Comparison of ENCODE assay signal across 35 mouse cellular contexts in the genomic region with DNA sequence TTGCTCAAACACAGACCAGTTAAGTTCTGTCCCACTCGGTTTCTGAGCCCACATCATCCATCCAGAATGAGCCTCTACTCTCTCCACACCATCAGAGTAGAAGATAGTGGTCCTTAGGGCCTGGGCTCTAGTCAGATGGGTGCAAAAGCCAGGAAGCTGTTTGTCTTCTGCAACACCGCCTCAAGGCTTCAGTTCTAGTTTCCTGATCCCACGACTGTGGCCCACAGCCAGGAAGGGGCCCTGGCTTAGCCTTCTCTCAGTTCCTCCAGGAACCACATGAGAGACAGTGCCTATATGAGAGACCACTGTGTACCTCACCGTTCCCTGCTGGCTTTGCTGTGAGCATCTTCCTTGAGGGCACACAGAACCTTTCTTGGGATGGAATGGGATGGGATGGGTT. TPM values are rescaled to one million over a fixed set of nuclear protein-coding genes. Genes with fewer than 3 reads are reported as not detected.
DNase-seq lines count a peak whose midpoint lies in the region; ATAC-seq and TF ChIP-seq lines count a peak whose summit lies in the region.
"Had no signal": no experiment of that assay in that cellular context is flagged by ENCODE, and none has a peak within 500 bp of the region (broad histone marks: within the 10 kb centered on the region; RNA-seq: fewer than 3 reads in every experiment).

No protein-coding gene starts in this region.

- no peak overlapping the region for H3K4me2 ChIP-seq in liver, embryonic 16.5 days (ENCODE audit: low read depth, low read length)
- H3K4me2 ChIP-seq in liver, embryonic 12.5 days: no peak overlapping the region
- H3K4me2 ChIP-seq: embryonic facial prominence, embryonic 15.5 days; forebrain, embryonic 12.5 days; heart, embryonic 13.5 days; intestine, embryonic 15.5 days; liver, embryonic 15.5 days; lung, embryonic 15.5 days; midbrain, embryonic 15.5 days; neural tube, embryonic 12.5 days had no signal

- ATAC-seq in liver, embryonic 16.5 days (ENCODE audit: low read depth): 0 out of 2 replicates have a peak, but pooled peaks have one; percentile 9
- no peak for ATAC-seq in liver, embryonic 12.5 days
- ATAC-seq in megakaryocyte, adult 5-6 weeks (ENCODE audit: poor library complexity, severe bottlenecking): peak; percentile 88
- ATAC-seq: activated CD4-positive, CD25-positive, alpha-beta regulatory T cell, adult 4 months; forebrain, postnatal 0 days; hindbrain, postnatal 0 days; intestine, embryonic 15.5 days; midbrain, embryonic 15.5 days had no signal

- H3K79me2 ChIP-seq in MEL (ENCODE audit: control insufficient read depth, insufficient read depth, low read length, poor library complexity): no peaks in the 10 kb centered on the region

- H3K9ac ChIP-seq in liver, embryonic 16.5 days (ENCODE audit: low read depth, low read length): no peak overlapping the region
- H3K9ac ChIP-seq in liver, embryonic 12.5 days: no peak overlapping the region
- no peak overlapping the region for H3K9ac ChIP-seq in MEL (ENCODE audit: control insufficient read depth, low read depth, low read length, poor library complexity, severe bottlenecking)
- H3K9ac ChIP-seq: embryonic facial prominence, embryonic 15.5 days; forebrain, embryonic 12.5 days; forebrain, postnatal 0 days; heart, embryonic 13.5 days; intestine, embryonic 15.5 days; liver, embryonic 15.5 days; lung, embryonic 15.5 days; midbrain, embryonic 15.5 days; neural tube, embryonic 12.5 days had no signal

- no peak overlapping the region for H3K27ac ChIP-seq in liver, embryonic 16.5 days (ENCODE audit: low read length)
- no peak overlapping the region for H3K27ac ChIP-seq in liver, embryonic 12.5 days
- H3K27ac ChIP-seq in MEL (ENCODE audit: control insufficient read depth, low read depth, low read length): peak overlapping the region; percentile 9; the same call in 1 of the 2 replicates
- H3K27ac ChIP-seq: forebrain, embryonic 12.5 days; heart, adult 2 months; heart, embryonic 13.5 days; hindbrain, embryonic 10.5 days; hindbrain, postnatal 0 days; intestine, embryonic 15.5 days; liver, embryonic 15.5 days; lung, embryonic 15.5 days; midbrain, embryonic 10.5 days; midbrain, embryonic 15.5 days; neural tube, embryonic 12.5 days had no signal

- no peak for TF ChIP-seq RAD21 in MEL (IDR thresholded peaks at IDR 0.05; ENCODE audit: low read depth, low read length)

- TF ChIP-seq CTCF in MEL (IDR thresholded peaks at IDR 0.05 in 2 of 3, conservative IDR thresholded peaks at IDR 0.05 in 1 of 3; ENCODE audit: control insufficient read depth in 1 of 3, insufficient read depth in 1 of 3, low read depth in 2 of 3, low read length in 3 of 3, poor library complexity in 1 of 3, severe bottlenecking in 1 of 3): no peak

- H3K4me1 ChIP-seq in liver, embryonic 16.5 days (ENCODE audit: control insufficient read depth, low read depth, low read length): no peaks in the 10 kb centered on the region
- no peaks in the 10 kb centered on the region for H3K4me1 ChIP-seq in liver, embryonic 12.5 days
- H3K4me1 ChIP-seq in MEL (ENCODE audit: control insufficient read depth in 1 of 2, insufficient read depth in 2 of 2, low read length in 2 of 2): peaks cover 11 to 24% of the 10 kb centered on the region in 2 experiments
- H3K4me1 ChIP-seq: forebrain, embryonic 12.5 days; hindbrain, embryonic 10.5 days; midbrain, embryonic 10.5 days; midbrain, embryonic 15.5 days; neural tube, embryonic 12.5 days had no signal

- no peak for TF ChIP-seq EP300 in MEL (IDR thresholded peaks at IDR 0.05; ENCODE audit: low read depth in 1 of 2, low read length in 2 of 2)

- DNase-seq in A20 (ENCODE audit: low read depth, low spot score) (peak; percentile 52), MEL (ENCODE audit: low read depth, low spot score) (peak; percentile 53)
- no peak for DNase-seq in left cerebral cortex, adult 9 months (ENCODE audit: low spot score in 2 of 2)
- no peak for DNase-seq in embryo, embryonic 11 days
- DNase-seq in embryo, embryonic 10.5 days (ENCODE audit: low spot score): no peak
- DNase-seq: adrenal gland, adult 8-10 months; cerebellum, adult 11 months; cerebellum, adult 9-10 months; cerebellum, postnatal 36 days; forebrain, postnatal 0 days; gastrocnemius, postnatal 14 days; heart, adult 2 months; heart, postnatal 10 days; kidney, adult 8-10 months; kidney, postnatal 10 days; layer of hippocampus, postnatal 36 days; liver; lung, postnatal 36 days; right cerebral cortex, adult 18-20 months; thymus, adult 2 months had no signal

- TF ChIP-seq POLR2A in MEL (IDR thresholded peaks at IDR 0.05; ENCODE audit: control insufficient read depth in 1 of 2, insufficient read depth in 1 of 2, low read depth in 1 of 2, low read length in 2 of 2, poor library complexity in 1 of 2): no peak

- no peaks in the 10 kb centered on the region for H3K36me3 ChIP-seq in liver, embryonic 16.5 days (ENCODE audit: control insufficient read depth, insufficient read depth)
- H3K36me3 ChIP-seq in liver, embryonic 12.5 days: no peaks in the 10 kb centered on the region
- peaks cover 0 to 18% of the 10 kb centered on the region in 2 experiments; a peak in 2 of 4 replicates for H3K36me3 ChIP-seq in MEL (ENCODE audit: control insufficient read depth in 1 of 2, insufficient read depth in 2 of 2, low read length in 2 of 2)
- H3K36me3 ChIP-seq: embryonic facial prominence, embryonic 15.5 days; forebrain, embryonic 12.5 days; heart, embryonic 13.5 days; hindbrain, embryonic 10.5 days; intestine, embryonic 15.5 days; liver, embryonic 15.5 days; lung, embryonic 15.5 days; midbrain, embryonic 10.5 days; midbrain, embryonic 15.5 days; neural tube, embryonic 12.5 days had no signal

- H3K9me3 ChIP-seq in liver, embryonic 16.5 days (replicated peaks; ENCODE audit: control insufficient read depth, low read length): no peaks in the 10 kb centered on the region
- no peaks in the 10 kb centered on the region for H3K9me3 ChIP-seq in liver, embryonic 12.5 days (replicated peaks)
- H3K9me3 ChIP-seq in MEL (replicated peaks; ENCODE audit: insufficient read depth, low read length): no peaks in the 10 kb centered on the region
- H3K9me3 ChIP-seq: embryonic facial prominence, embryonic 15.5 days; forebrain, embryonic 12.5 days; heart, embryonic 13.5 days; intestine, embryonic 15.5 days; liver, embryonic 15.5 days; lung, embryonic 15.5 days; midbrain, embryonic 10.5 days; midbrain, embryonic 15.5 days; neural tube, embryonic 12.5 days had no signal

- 23% methylated on average over 4 of the region's 4 CpGs for WGBS in liver, embryonic 16.5 days (ENCODE audit: insufficient replicate concordance)
- WGBS in liver, embryonic 12.5 days (ENCODE audit: insufficient replicate concordance): 30% methylated on average over 4 of the region's 4 CpGs

- no peak overlapping the region for H3K4me3 ChIP-seq in liver, embryonic 16.5 days (ENCODE audit: low read depth, low read length)
- H3K4me3 ChIP-seq in liver, embryonic 12.5 days: no peak overlapping the region
- H3K4me3 ChIP-seq in MEL (ENCODE audit: control insufficient read depth in 1 of 2, insufficient read depth in 1 of 2, low read depth in 2 of 2, low read length in 2 of 2): peak overlapping the region in 1 of 2 experiments; percentile 15; a peak in 1 of 4 replicates
- H3K4me3 ChIP-seq: embryonic facial prominence, embryonic 15.5 days; forebrain, embryonic 12.5 days; heart, adult 2 months; heart, embryonic 13.5 days; hindbrain, embryonic 10.5 days; intestine, embryonic 15.5 days; liver, embryonic 15.5 days; lung, embryonic 15.5 days; midbrain, embryonic 10.5 days; midbrain, embryonic 15.5 days; neural tube, embryonic 12.5 days had no signal

- no peaks in the 10 kb centered on the region for H3K27me3 ChIP-seq in liver, embryonic 16.5 days (ENCODE audit: control insufficient read depth, insufficient read depth, low read depth, low read length)
- H3K27me3 ChIP-seq in liver, embryonic 12.5 days (replicated peaks): no peaks in the 10 kb centered on the region
- no peaks in the 10 kb centered on the region for H3K27me3 ChIP-seq in MEL (ENCODE audit: control insufficient read depth in 1 of 2, insufficient read depth in 2 of 2, low read length in 2 of 2)
- H3K27me3 ChIP-seq: embryonic facial prominence, embryonic 15.5 days; forebrain, embryonic 12.5 days; heart, embryonic 13.5 days; intestine, embryonic 15.5 days; liver, embryonic 15.5 days; lung, embryonic 15.5 days; midbrain, embryonic 15.5 days; neural tube, embryonic 12.5 days had no signal

TF ChIP-seq in MEL, 35 proteins besides CTCF, POLR2A, EP300 and RAD21:
- no peak for TF ChIP-seq MYB (IDR thresholded peaks at IDR 0.05; ENCODE audit: low read depth, low read length)
- TF ChIP-seq TBP (IDR thresholded peaks at IDR 0.05; ENCODE audit: low read depth, low read length): 0 out of 2 replicates have a peak, but pooled peaks have one; percentile 48
- no peak for TF ChIP-seq TAL1 (IDR thresholded peaks at IDR 0.05; ENCODE audit: low read length)
- no peak for TF ChIP-seq MAZ (IDR thresholded peaks at IDR 0.05; ENCODE audit: low read depth, low read length)

RNA-seq across cellular contexts. Expression of gene Rad23b, which starts 22.3 kb away (rescaled TPM):
- 30.1 and 31.8 TPM in 2 replicates for polyA plus RNA-seq in liver, embryonic 16.5 days (2015; fragmentation: Nextera tagmentation; extraction: Ambion mirVana)
- 65.0 and 65.6 TPM in 2 replicates for polyA plus RNA-seq in liver, embryonic 12.5 days (2016; fragmentation: Nextera tagmentation; extraction: Ambion mirVana)
- total RNA-seq in MEL (2012; rRNA removed): 193 and 200 TPM in 2 replicates
- 100 to 1,000 TPM in 1 of 2 experiments, not detected in 1; 270 TPM for polyA plus RNA-seq in MEL (2012; ENCODE audit: insufficient read depth in 1 of 2, insufficient read length in 2 of 2, low read depth in 1 of 2, low replicate concordance in 2 of 2, missing spikeins in 1 of 2)
- 56.7 and 60.3 TPM in 2 replicates for total RNA-seq in megakaryocyte, adult 5-6 weeks (2015)
- total RNA-seq in megakaryocyte, adult 5-6 weeks (2017): 81.3 and 83.2 TPM in 2 replicates

Comparison
In these comparisons a context has a peak if more than half of its experiments do, and no peak if none do; other contexts are left out.
1. DNase-seq: peak in A20 (single experiment) and MEL (single experiment); none in left cerebral cortex, adult 9 months (0 of 2), embryo, embryonic 11 days (single experiment) and embryo, embryonic 10.5 days (single experiment).